Mouse (Mus musculus): ENCODE data around the gene H2-T22.
"Not testable (repeated sequence)": the region's sequence is repeated elsewhere in the genome, so short reads cannot be mapped to it uniquely, and the experiment has no call there.

- not testable (repeated sequence) for TF ChIP-seq POLR2A (IDR thresholded peaks at IDR 0.05; ENCODE audit: borderline replicate concordance, extremely low read depth, insufficient read depth, insufficient read length, poor library complexity, severe bottlenecking); CTCF (IDR thresholded peaks at IDR 0.05; ENCODE audit: borderline replicate concordance, extremely low read depth, insufficient read depth, insufficient read length)
Measured at GRCm38 (mm10) chr17:36030046-36030702, 12.4 kb downstream of the H2-T22 start.
